Mouse (Mus musculus): Measurements from ENCODE around the gene Fv1. TPM values are rescaled to one million over a fixed set of nuclear protein-coding genes. Genes with fewer than 3 reads are reported as not detected.

The Fv1 gene
- total RNA-seq, 2 experiments from 2014 or later = 4.2 to 13.4 TPM

DNA sequence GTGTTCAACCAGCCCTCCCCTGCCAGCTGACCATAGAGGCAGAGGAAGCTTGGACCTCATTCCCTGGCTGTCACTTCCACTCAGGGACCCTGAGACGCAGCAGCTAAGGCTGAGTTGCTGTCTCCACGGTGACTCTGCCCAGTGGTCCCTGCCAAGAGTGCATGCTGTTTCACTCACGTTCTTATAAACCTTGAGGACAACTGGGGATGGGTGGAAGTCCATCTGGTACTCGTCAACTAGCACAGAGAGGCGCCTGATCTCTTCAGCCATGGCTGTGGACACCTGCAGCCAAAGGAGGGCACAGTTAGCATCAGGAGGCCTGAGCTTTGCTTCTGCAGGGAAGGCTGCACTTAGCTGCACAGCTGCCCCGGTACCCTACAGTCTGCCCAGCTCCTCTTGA is 14.3 kb downstream of the Fv1 start:
- ATAC-seq (replicated peaks; ENCODE audit: poor library complexity) = no peak

DNA sequence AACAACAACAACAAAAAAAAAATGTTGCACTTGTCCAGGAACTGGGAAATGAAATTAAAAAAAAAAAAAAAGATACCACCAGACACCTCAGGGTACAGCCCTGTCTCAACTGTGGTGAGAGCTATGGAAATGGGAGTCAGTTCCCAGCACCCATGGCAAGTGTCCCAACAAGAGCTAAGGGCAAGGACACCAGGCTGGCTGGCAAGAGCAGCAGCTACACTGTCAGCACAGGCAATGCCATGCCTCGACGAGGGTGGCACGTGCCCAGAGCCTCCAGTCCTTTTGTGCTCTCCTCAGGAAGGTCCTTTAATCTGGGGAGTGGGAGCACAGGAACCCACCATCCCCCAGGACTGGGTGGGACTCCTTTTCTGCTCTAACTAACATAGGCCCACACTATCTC is 15.4 kb downstream of the Fv1 start:
- no peak for ATAC-seq (replicated peaks; ENCODE audit: poor library complexity)

DNA sequence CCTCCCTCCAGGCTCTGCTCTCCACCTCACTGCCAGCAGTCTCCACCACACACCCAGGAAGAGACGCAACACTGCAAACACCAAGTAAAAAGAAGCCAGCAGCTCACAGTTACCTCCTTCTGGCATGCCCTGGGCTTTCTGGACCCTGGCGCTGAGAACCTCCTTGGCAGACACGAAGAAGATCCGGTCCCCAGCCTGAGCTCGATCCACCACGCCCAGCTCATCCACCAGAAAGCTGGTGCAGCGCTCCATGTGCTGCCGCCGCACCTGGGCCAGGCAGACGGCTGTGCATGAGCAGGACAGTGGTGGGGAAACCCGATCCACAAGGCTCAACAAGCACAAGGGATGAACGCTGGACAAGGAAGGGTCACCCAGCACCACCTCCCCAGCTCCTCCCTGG is 17.4 kb downstream of the Fv1 start:
- ATAC-seq (replicated peaks; ENCODE audit: poor library complexity) = no peak

DNA sequence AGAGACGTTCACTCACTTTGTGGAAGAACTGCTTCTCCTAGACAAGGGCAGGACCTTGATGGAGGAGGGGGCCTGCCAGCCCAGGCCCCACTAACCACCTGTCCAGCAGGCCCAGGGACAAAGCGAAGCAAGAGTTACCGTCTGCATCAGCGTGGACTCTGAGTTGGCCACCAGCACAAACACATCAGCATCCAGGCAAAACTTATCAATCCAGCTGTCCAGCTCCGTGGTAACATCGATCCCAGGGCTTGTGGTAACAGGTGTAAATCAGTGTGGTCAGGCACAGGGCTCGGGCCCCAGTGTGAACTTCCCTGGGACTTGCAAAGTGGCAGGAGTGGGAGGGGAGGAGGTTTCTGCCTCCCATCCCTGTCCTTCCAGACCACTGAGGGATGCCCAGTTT is 18.5 kb downstream of the Fv1 start:
- ATAC-seq (replicated peaks; ENCODE audit: poor library complexity) = no peak

DNA sequence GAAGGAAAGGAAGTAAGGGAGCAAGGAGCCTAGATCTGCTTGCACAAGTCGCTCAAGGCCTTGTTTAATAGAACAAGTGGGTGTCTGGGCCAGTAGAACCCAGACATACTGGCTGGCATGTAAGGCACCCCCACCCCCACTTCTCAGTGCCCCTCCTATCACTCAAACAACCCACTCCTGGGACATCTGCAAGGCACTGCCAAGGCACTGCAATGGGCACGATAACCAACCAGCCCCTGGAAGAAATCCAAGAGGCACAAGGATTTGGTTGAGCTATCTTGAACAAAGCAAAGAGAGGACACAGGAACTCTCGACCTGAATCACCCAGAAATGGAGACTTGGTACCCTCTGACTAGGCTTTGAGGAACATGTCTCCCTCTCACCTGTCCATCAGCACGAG is 19.5 kb downstream of the Fv1 start:
- ATAC-seq (replicated peaks; ENCODE audit: poor library complexity) = peak; percentile 78

DNA sequence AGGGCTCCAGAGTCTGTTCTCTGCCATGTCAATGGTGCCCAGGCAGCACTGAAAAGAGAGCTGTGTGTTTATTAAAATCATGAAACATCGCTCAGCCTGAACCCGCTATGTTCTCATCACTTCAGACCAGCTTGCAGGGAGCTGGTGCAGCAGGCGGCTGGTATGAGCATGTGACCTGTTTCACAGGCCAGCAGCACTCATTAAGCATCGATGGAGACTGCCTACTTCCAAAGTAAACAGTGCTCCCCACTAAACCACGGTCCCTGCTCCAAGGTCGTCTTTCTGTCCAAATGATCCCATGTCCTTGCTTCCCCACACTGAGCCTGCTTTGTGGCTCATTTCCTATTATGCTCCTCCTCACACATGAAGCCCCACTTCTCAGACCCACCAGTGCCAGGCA is 21.6 kb downstream of the Fv1 start:
- no peak for ATAC-seq (replicated peaks; ENCODE audit: poor library complexity)

DNA sequence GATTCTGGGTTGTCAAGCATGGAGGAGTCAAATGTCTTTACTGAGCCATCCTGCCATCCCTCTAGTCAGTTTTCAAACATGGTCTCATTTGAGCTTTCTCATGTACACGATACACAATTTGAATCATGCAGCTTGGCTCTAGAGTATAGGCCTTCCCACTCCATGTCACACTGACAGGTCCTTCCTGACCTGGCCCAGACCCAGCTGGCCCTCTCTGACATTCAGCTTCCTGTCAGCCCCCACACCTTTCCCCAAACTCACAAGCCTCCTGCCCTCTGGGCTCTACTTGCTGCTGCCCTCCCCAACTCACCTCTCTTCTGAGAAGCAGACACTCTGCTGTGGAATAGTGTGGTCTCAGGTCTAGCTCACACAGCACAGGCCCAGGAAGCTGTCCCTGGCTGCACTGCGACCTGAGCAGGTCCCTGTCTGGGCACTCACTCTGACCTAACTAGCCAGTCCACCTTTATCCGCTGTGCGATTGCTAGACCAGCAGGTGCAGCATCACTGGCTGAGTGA is 27.1 kb downstream of the Fv1 start:
- no peak for ATAC-seq (replicated peaks; ENCODE audit: poor library complexity)

DNA sequence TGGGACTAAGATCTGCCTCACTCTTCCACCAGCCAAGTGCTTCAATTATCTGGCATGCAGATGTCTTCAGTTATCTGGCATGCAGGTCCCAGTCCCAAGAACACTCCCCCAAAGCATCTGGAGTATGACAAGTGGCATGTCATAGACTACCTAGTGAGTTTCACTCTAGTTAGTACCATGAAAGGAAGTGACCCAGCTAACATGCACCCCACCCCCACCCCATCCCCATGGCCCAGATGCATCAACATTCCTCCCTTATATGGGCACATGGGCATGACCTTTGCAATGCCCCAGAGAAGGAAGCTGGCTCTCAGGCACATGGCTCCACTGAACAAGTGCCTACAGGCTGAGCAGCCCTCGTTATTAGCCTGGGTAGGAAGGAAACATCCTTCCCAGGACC is 27.6 kb downstream of the Fv1 start:
- peak; percentile 10; the same call in 1 of the 2 replicates for ATAC-seq (replicated peaks; ENCODE audit: poor library complexity)

DNA sequence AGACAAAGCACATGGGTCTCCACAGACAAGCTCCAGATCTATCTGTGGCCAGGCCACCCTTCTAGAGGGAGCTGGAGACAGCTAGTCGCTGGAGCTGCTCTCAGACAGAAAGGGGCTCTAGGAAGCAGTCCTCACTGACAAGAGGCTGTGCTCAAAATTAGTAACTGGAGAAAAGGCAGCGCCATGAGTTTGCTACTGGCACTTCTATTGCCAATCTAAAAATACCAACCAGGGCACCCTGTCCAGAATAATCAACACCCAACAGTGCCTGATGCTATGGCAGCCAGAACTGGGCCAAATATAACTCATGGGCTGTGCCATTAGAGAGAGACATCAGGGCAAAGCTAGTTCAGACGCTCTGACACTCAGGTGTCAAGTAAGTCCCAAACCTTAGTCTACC is 28.6 kb downstream of the Fv1 start:
- ATAC-seq (replicated peaks; ENCODE audit: poor library complexity) = no peak

DNA sequence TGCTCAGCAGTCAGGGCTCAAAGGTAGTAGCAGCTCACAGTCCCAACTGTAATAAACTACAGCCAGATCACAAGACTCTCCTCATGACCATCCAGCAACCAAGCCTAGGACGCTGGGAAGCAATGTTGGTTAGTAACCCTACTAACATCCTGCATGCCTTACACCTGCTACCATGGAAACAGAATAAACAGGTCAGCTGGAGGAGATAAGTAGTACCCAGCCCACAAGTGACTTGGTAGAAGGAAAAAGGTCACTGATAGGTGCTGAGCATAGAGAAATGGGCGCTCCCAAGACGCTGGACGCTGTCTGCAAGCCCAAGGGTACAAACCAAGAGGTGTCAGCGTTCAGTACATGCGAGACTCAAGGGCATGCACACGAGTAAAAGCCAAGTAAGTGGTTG is 31.7 kb downstream of the Fv1 start:
- no peak for ATAC-seq (replicated peaks; ENCODE audit: poor library complexity)

DNA sequence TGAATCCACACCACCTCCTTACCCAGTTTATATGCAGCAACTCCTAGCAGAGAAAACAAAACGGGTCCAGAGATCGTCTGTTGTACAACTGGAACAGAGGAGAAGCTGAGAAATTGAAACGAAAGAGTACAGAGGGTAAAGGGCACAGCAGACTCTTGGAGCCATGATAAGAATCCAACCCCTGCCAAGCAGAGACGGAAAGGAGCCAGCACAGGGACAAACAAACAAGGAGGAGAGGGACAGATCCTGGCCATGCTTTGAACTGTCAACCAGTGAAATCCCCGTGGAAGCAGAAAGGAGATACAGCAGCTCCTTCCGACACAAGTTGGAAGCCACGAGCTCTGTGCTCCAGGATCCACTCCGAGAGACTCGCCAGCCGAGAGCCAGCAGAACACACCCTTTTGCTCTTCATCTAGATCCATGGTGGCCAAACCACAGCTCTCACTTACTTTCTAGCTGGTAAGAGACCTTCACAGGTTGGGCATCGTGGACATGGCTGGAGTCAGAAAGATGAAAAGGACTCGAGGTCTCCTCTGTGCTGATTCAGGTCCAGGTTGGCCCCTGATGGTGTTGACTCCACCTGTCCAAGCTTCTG is 34.2 kb downstream of the Fv1 start:
- no peak for ATAC-seq (replicated peaks; ENCODE audit: poor library complexity)

DNA sequence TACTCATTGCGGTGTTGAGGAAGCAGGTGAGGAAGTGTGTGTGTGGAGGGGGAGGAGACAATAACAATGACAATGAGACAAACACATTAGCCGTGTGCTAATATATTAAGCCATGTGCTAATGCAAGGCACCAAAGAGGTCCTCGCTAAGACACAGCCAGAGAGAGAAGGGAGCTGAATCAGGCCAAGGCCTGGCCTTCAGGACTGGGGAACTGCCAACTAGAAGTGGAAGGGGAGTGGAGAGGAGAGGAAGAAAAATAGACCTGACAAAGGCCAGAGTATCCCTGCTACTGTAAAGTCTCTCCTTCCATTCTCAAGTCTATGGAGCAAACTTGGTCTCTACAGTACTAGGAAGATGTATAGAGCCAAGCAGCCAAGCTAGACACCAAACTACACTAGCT is 34.8 kb downstream of the Fv1 start:
- no peak for ATAC-seq (replicated peaks; ENCODE audit: poor library complexity)

DNA sequence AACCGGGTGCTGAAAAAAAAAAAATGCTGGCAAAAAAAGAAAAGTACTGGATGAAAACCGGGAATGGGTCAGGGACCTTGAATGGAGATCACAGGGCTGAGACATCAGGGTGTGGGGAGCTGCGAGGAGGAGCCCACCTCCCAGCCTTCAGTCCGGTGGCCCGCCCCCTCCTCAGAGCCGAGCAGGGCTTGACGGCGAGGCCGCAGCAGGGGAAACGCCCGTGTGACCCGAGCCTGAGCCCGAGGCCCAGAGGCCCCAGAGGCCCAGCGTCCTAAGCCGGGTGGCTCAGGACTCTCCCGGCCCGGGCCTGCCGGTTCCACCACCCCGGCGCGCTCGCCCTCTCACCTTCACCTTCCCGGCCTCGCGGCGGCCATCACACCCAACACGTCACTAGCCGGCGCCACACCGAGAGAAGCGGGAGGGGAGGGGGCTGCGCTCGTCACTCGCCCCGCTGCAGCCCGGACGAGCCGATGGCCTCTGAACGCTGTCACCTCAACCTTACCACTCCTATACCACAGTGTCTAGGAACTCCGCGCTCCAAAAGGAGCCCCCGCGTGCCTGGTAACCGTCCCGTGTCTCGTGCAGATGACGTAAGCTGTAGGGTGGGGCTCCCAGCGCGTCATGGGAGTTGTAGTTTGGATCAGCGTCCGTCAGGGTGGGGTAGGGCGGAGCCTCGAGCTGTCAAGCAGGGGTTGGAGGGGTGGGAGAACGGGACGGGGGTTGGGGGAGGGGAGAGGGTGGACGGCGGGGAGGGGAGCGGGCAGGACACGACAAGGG is 35.7 kb downstream of the Fv1 start, which contains the start of gene Mfn2:
Mfn2 (minus strand) TSS at position 392 of the 777 bp plus-strand sequence.
- peak; percentile 90 for ATAC-seq (replicated peaks; ENCODE audit: poor library complexity)

DNA sequence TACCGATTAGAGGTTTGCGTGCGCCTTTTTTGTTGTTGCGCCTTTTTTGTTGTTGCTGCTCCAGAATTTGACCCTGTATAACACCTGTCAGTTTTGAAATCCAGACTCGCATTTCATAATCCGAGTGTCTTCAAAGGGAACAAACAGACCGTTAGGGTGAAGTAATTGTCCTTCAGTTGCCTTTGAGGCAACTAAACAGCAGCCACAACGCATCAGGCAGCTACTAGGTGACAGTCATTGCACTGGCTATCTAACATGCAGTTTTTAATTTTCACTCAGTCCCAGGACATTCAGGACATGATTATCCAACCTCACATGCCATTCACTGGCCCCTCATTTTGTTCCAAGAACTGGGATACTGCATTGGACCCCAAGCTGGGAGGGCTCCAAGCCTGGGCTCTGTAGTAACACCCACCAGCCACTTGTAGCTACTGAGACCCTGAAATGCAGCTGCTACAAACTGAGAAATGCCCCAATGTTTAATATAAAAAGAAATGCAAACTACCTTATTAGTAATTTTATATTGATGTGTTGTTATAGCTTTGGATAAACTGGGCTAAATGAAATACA is 36.4 kb downstream of the Fv1 start:
- ATAC-seq (replicated peaks; ENCODE audit: poor library complexity) = peak; percentile 57

DNA sequence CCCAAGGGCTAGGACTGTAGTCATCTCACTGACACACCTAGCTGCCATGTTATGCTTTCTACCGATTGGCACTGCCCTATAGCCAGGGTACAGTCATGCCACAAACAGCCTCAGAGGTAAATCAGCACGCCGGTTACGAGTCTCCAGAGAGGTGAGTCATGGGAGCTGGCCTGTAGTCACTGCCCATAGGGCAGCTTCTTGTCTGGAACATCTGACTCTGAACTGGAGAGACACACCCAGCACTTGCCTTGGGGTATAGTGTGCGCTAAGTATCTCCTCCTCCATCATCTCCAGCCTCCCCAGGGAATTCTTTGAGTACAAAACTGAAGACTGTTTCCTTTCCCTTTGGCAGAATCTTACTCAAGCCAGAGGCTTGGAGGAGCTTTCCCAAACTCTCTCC is 37.5 kb downstream of the Fv1 start:
- no peak for ATAC-seq (replicated peaks; ENCODE audit: poor library complexity)

DNA sequence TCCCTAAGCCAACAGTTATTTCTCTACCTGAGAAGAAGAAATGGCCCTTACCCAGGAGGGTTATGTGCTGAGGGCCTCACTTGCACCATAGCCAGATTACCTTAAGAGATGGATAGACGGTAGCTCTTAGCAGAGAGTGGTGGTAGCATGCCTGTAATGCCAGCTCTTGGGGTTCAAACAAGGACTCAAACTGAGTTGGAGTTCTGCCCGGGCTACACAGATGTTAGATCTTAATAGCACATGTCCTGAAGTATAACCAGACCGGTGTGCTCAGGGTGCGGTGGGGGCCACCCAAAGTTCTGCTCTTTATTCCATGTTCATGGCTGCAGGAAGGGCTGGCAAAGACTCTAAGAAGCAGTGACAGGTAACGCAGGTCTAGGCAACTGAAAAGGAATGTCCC is 40.7 kb downstream of the Fv1 start:
- ATAC-seq (replicated peaks; ENCODE audit: poor library complexity) = no peak

DNA sequence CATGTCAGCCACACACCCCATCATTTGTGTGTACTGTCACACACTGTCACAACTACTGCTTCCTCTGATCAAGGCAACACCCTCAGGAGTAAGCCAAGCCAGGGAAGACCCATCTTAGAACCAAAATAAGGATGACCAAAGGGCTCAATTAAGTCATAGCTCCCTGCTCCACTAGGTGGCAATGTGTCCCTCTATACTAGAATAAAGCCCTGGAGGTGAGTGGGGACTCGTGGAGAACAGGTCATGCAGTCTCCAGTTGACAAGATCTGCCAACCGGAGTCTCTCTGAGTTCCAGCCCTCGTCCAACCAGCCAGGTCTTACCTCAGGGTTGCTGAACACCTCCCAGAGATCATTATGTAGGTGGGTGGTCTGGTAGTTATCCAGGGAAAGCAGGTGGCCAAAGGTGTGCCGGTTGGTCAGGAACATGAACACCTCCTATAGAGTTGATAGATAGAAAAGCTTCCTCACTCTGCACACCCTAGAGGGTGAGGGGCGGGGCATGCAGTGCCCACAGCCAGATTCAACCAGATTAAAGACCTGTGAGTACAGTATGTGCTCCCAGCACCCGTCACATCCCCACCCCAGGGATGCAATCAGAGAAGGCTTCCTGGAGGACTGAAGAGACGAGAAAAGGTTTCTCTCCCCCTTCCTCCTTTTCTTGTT is 49.8 kb downstream of the Fv1 start:
- peak; percentile 90 for ATAC-seq (replicated peaks; ENCODE audit: poor library complexity)

Other genes starting within 250 kb of the Fv1 start
- gene Zfp979, start 226.5 kb upstream of the Fv1 start, total RNA-seq (2015) = 3.8 and 5.4 TPM in 2 replicates
- gene Zfp979, start 226.5 kb upstream of the Fv1 start, total RNA-seq (2017) = 3.0 and 3.5 TPM in 2 replicates
- gene Zfp534, start 166.4 kb upstream of the Fv1 start, total RNA-seq (2015) = 0.05 TPM in 1 of 2 replicates, not detected in the other
- gene Zfp534, start 166.4 kb upstream of the Fv1 start, total RNA-seq (2017) = 0.07 and 0.08 TPM in 2 replicates
- gene Zfp984, start 59.2 kb upstream of the Fv1 start, total RNA-seq (2015) = 51.5 and 60.9 TPM in 2 replicates
- gene Zfp984, start 59.2 kb upstream of the Fv1 start, total RNA-seq (2017) = 26.6 and 29.0 TPM in 2 replicates
- 8.3 and 9.5 TPM in 2 replicates for gene Zfp933, start 20.6 kb upstream of the Fv1 start, total RNA-seq (2015)
- gene Zfp933, start 20.6 kb upstream of the Fv1 start, total RNA-seq (2017) = 6.1 and 8.6 TPM in 2 replicates
- 34.1 and 40.2 TPM in 2 replicates for gene Miip, start 163 bp upstream of the Fv1 start, total RNA-seq (2015)
- gene Miip, start 163 bp upstream of the Fv1 start, total RNA-seq (2017) = 43.6 and 50.4 TPM in 2 replicates
- gene Mfn2, start 35.7 kb downstream of the Fv1 start, total RNA-seq (2015) = 24.3 and 25.0 TPM in 2 replicates
- gene Mfn2, start 35.7 kb downstream of the Fv1 start, total RNA-seq (2017) = 29.1 and 33.6 TPM in 2 replicates
- gene Plod1, start 67.8 kb downstream of the Fv1 start, total RNA-seq (2015) = 4.8 and 5.6 TPM in 2 replicates
- gene Plod1, start 67.8 kb downstream of the Fv1 start, total RNA-seq (2017) = 10.5 and 12.2 TPM in 2 replicates
- gene 2510039O18Rik, start 71.9 kb downstream of the Fv1 start, total RNA-seq (2015) = 32.9 and 34.2 TPM in 2 replicates
- gene 2510039O18Rik, start 71.9 kb downstream of the Fv1 start, total RNA-seq (2017) = 30.4 and 38.6 TPM in 2 replicates
- not detected in 2 replicates for gene Nppb, start 116.8 kb downstream of the Fv1 start, total RNA-seq (2015)
- gene Nppb, start 116.8 kb downstream of the Fv1 start, total RNA-seq (2017) = not detected in 2 replicates
- gene Nppa, start 131.7 kb downstream of the Fv1 start, total RNA-seq (2015) = not detected in 2 replicates
- gene Nppa, start 131.7 kb downstream of the Fv1 start, total RNA-seq (2017) = not detected in 2 replicates
- gene Clcn6, start 169.8 kb downstream of the Fv1 start, total RNA-seq (2015) = 3.3 and 4.1 TPM in 2 replicates
- gene Clcn6, start 169.8 kb downstream of the Fv1 start, total RNA-seq (2017) = 1.5 and 6.4 TPM in 2 replicates
- 5.5 and 6.2 TPM in 2 replicates for gene Mthfr, start 170.1 kb downstream of the Fv1 start, total RNA-seq (2015)
- gene Mthfr, start 170.1 kb downstream of the Fv1 start, total RNA-seq (2017) = 4.3 and 7.2 TPM in 2 replicates
- gene Agtrap, start 219.1 kb downstream of the Fv1 start, total RNA-seq (2015) = 16.3 and 16.5 TPM in 2 replicates
- gene Agtrap, start 219.1 kb downstream of the Fv1 start, total RNA-seq (2017) = 34.5 and 35.9 TPM in 2 replicates